Mouse (Mus musculus): ENCODE data around the gene Pacsin2. TPM values are rescaled to one million over a fixed set of nuclear protein-coding genes. Genes with fewer than 3 reads are reported as not detected.
A peak's percentile ranks its signal among the peaks of the same experiment; 100 is the strongest.

Pacsin2 gene
- total and polyA plus RNA-seq, 2 experiments = 29.1 to 34.0 TPM

GRCm38 (mm10) chr15:83435324-83436090 is 28.9 kb downstream of the Pacsin2 start:
- DNase-seq (ENCODE audit: extremely low read depth, low read depth, low spot score) = no peak
- 82% methylated on average over 8 of the region's 8 CpGs for WGBS
- Histone ChIP-seq H3K27ac (replicated peaks; ENCODE audit: insufficient read depth, low read depth, low read length) (no peak overlapping the region), H3K79me2 (ENCODE audit: control insufficient read depth, insufficient read depth, low read length) (peaks cover 20% of the 10 kb centered on the region), H3K4me1 (ENCODE audit: control insufficient read depth, insufficient read depth, low read length) (peaks cover 12% of the 10 kb centered on the region), H3K36me3 (ENCODE audit: control insufficient read depth, insufficient read depth, low read length) (no peaks in the 10 kb centered on the region), H3K27me3 (ENCODE audit: control insufficient read depth, insufficient read depth, low read length) (no peaks in the 10 kb centered on the region), H3K4me3 (ENCODE audit: insufficient read depth, low read depth, low read length) (no peak overlapping the region), H3K9ac (ENCODE audit: low read depth, low read length) (no peak overlapping the region)
- no peak for TF ChIP-seq CTCF (IDR thresholded peaks at IDR 0.05; ENCODE audit: low read depth, low read length)
- no peak for TF ChIP-seq POLR2A (IDR thresholded peaks at IDR 0.05; ENCODE audit: extremely low read depth, insufficient read depth, low read length)

DNA sequence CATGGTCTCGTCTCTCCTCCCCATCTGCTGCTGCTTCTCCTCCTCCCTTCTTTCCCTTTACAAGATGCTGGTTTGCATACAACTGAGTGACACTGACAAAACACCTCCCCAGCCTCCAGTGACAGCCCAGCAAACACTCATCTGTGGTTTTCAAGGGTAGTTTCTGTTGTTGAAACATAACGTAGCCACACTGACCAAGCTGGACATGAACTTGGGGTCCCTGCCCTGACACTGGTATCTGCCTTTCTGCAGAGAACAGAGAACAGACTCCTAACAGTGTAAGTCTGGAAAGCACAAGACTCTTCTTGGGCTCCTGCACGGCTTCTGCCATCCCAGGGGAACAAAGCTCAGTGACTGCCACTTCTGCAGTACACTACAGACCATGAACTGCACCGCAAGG is 29.7 kb downstream of the Pacsin2 start:
- 87% methylated on average over 4 of the region's 4 CpGs for WGBS
- H3K9ac ChIP-seq (ENCODE audit: low read depth, low read length) = no peak overlapping the region
- H3K4me1 ChIP-seq (ENCODE audit: control insufficient read depth, insufficient read depth, low read length) = peaks cover 16% of the 10 kb centered on the region
- no peak for DNase-seq (ENCODE audit: extremely low read depth, low read depth, low spot score)
- no peaks in the 10 kb centered on the region for H3K36me3 ChIP-seq (ENCODE audit: control insufficient read depth, insufficient read depth, low read length)
- no peaks in the 10 kb centered on the region for H3K27me3 ChIP-seq (ENCODE audit: control insufficient read depth, insufficient read depth, low read length)
- no peak overlapping the region for H3K27ac ChIP-seq (replicated peaks; ENCODE audit: insufficient read depth, low read depth, low read length)
- no peak overlapping the region for H3K4me3 ChIP-seq (ENCODE audit: insufficient read depth, low read depth, low read length)
- H3K79me2 ChIP-seq (ENCODE audit: control insufficient read depth, insufficient read depth, low read length) = peaks cover 16% of the 10 kb centered on the region
- TF ChIP-seq POLR2A (IDR thresholded peaks at IDR 0.05; ENCODE audit: extremely low read depth, insufficient read depth, low read length) (no peak), CTCF (IDR thresholded peaks at IDR 0.05; ENCODE audit: low read depth, low read length) (no peak)

- 77% methylated on average over 2 of the region's 2 CpGs for WGBS
- Histone ChIP-seq H3K79me2 (ENCODE audit: control insufficient read depth, insufficient read depth, low read length) (peaks cover 20% of the 10 kb centered on the region), H3K27me3 (ENCODE audit: control insufficient read depth, insufficient read depth, low read length) (no peaks in the 10 kb centered on the region), H3K4me3 (ENCODE audit: insufficient read depth, low read depth, low read length) (no peak overlapping the region), H3K9ac (ENCODE audit: low read depth, low read length) (no peak overlapping the region), H3K36me3 (ENCODE audit: control insufficient read depth, insufficient read depth, low read length) (no peaks in the 10 kb centered on the region), H3K27ac (replicated peaks; ENCODE audit: insufficient read depth, low read depth, low read length) (peak overlapping the region; percentile 86), H3K4me1 (ENCODE audit: control insufficient read depth, insufficient read depth, low read length) (peaks cover 16% of the 10 kb centered on the region)
- DNase-seq (ENCODE audit: extremely low read depth, low read depth, low spot score) = no peak
- no peak for TF ChIP-seq CTCF (IDR thresholded peaks at IDR 0.05; ENCODE audit: low read depth, low read length)
- TF ChIP-seq POLR2A (IDR thresholded peaks at IDR 0.05; ENCODE audit: extremely low read depth, insufficient read depth, low read length) = no peak
These were observed 31.1 kb downstream of the Pacsin2 start for GRCm38 (mm10) chr15:83433344-83433743.

DNA sequence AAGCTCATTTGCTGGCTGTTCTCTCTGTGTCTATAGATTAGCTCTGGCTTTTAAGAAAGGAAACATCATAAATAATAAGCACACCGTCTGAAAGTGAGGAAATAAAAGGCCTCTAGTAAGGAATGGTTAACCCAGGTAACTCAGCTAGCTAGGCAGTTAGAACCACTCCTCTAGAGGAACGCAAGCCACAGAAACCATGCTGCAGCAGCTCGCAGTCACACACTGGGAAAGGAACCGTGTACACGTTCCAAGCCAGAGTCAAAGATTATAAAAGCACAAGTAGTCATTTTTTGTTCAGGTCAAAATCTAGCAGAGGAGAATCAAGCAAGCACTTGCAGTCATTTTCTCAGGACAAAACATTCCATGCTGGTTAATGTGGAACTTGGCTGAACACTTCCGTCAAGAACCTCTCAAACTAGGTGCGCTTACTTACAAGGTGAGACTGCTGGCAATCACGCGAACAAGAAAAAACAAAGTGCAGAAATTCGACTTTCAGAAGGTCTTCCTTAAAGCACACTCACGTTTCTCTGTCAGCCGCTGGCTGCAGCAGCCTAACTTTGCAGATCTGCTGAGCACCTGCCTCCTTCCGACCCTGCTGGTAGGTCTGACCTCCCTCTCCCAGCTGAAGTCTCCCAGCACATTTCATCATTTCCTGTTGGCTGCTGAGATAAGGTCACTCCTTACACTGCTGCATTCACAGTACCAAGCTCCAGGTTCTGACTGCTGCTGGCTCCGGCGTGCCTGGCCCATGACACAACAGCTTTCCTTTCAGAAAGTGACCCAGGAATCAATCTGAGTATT is 32.0 kb downstream of the Pacsin2 start:
- no peaks in the 10 kb centered on the region for H3K27me3 ChIP-seq (ENCODE audit: control insufficient read depth, insufficient read depth, low read length)
- H3K9ac ChIP-seq (ENCODE audit: low read depth, low read length) = peak overlapping the region; percentile 53
- peak overlapping the region; percentile 86 for H3K27ac ChIP-seq (replicated peaks; ENCODE audit: insufficient read depth, low read depth, low read length)
- H3K4me1 ChIP-seq (ENCODE audit: control insufficient read depth, insufficient read depth, low read length) = peaks cover 18% of the 10 kb centered on the region
- DNase-seq (ENCODE audit: extremely low read depth, low read depth, low spot score) = peak; percentile 98
- WGBS = 11% methylated on average over 15 of the region's 15 CpGs
- H3K4me3 ChIP-seq (ENCODE audit: insufficient read depth, low read depth, low read length) = peak overlapping the region; percentile 51
- no peaks in the 10 kb centered on the region for H3K36me3 ChIP-seq (ENCODE audit: control insufficient read depth, insufficient read depth, low read length)
- H3K79me2 ChIP-seq (ENCODE audit: control insufficient read depth, insufficient read depth, low read length) = peaks cover 20% of the 10 kb centered on the region
- TF ChIP-seq CTCF (IDR thresholded peaks at IDR 0.05; ENCODE audit: low read depth, low read length) (no peak; the same call in 1 of the 2 replicates), POLR2A (IDR thresholded peaks at IDR 0.05; ENCODE audit: extremely low read depth, insufficient read depth, low read length) (peak; percentile 24; the same call in 1 of the 2 replicates)

GRCm38 (mm10) chr15:83430986-83431763 is 33.2 kb downstream of the Pacsin2 start:
- Histone ChIP-seq H3K27ac (replicated peaks; ENCODE audit: insufficient read depth, low read depth, low read length) (peak overlapping the region; percentile 37), H3K4me1 (ENCODE audit: control insufficient read depth, insufficient read depth, low read length) (peaks cover 18% of the 10 kb centered on the region), H3K36me3 (ENCODE audit: control insufficient read depth, insufficient read depth, low read length) (no peaks in the 10 kb centered on the region), H3K4me3 (ENCODE audit: insufficient read depth, low read depth, low read length) (no peak overlapping the region; the same call in 1 of the 2 replicates), H3K27me3 (ENCODE audit: control insufficient read depth, insufficient read depth, low read length) (no peaks in the 10 kb centered on the region), H3K9ac (ENCODE audit: low read depth, low read length) (no peak overlapping the region), H3K79me2 (ENCODE audit: control insufficient read depth, insufficient read depth, low read length) (peaks cover 19% of the 10 kb centered on the region)
- TF ChIP-seq POLR2A (IDR thresholded peaks at IDR 0.05; ENCODE audit: extremely low read depth, insufficient read depth, low read length) = no peak
- no peak for TF ChIP-seq CTCF (IDR thresholded peaks at IDR 0.05; ENCODE audit: low read depth, low read length)
- 49% methylated on average over 14 of the region's 14 CpGs for WGBS
- DNase-seq (ENCODE audit: extremely low read depth, low read depth, low spot score) = peak; percentile 76
